Mouse (Mus musculus): ENCODE data around the gene Spopl.
"Not testable (repeated sequence)": the region's sequence is repeated elsewhere in the genome, so short reads cannot be mapped to it uniquely, and the experiment has no call there.

GRCm38 (mm10) chr2:23527717-23528116 lies 44.2 kb downstream of the Spopl start:
- not testable (repeated sequence) for TF ChIP-seq POLR2A (IDR thresholded peaks at IDR 0.05; ENCODE audit: extremely low read depth, insufficient read depth, low read length); CTCF (IDR thresholded peaks at IDR 0.05; ENCODE audit: low read depth, low read length)

Data from liver, adult 2 months (tissue).